Mouse (Mus musculus) Patski (cell line): ENCODE results near the gene 4933425L06Rik. TPM values are rescaled to one million over a fixed set of nuclear protein-coding genes. Genes with fewer than 3 reads are reported as not detected.

Source experiments
- ATAC-seq: fragments of 100-300 bp; one replicate; pipeline ENCODE4 v1.8.0; 2021
- CTCF ChIA-PET: fragments of 350-600 bp; sonication (Branson Sonifier 250); formaldehyde crosslinking; loops from one replicate; lab custom pipeline; 2022; ENCODE audit warnings: inconsistent platforms; lab: Charles Lee
- POLR2A ChIA-PET: fragments of 350-600 bp; sonication (Branson Sonifier 250); formaldehyde crosslinking; loops from one replicate; lab custom pipeline; 2022; ENCODE audit warnings: antibody characterized with exemption, inconsistent platforms; lab: Charles Lee
- DNase-seq: peaks from one replicate; pipeline ENCODE4 v3.0.0-alpha.2; 2011; ENCODE audit warnings: low read depth, low spot score
- H3K27me3 ChIP-seq: fragments of 371-371 bp; one replicate; pipeline ENCODE4 v1.5.1; 2021
- CTCF ChIP-seq: fragments of 100-300 bp; IDR thresholded peaks from one replicate; pipeline ENCODE4 v1.5.1; 2021
- in situ Hi-C: fragments of 300-500 bp; cut with MboI; formaldehyde crosslinking; loops from 3 replicates; pipeline ENCODE4 v1.11.1; 2018; ENCODE audit warnings: low pct_unique_long_range_greater_than_20kb, mixed read lengths
- polyA plus RNA-seq: library from polyadenylated mRNA; unstranded; gene quantifications from one replicate; pipeline ENCODE4 v1.2.3, GENCODE M21; 2021

4933425L06Rik gene
- polyA plus RNA-seq, 1 experiment from 2014 or later, result not detected

DNA sequence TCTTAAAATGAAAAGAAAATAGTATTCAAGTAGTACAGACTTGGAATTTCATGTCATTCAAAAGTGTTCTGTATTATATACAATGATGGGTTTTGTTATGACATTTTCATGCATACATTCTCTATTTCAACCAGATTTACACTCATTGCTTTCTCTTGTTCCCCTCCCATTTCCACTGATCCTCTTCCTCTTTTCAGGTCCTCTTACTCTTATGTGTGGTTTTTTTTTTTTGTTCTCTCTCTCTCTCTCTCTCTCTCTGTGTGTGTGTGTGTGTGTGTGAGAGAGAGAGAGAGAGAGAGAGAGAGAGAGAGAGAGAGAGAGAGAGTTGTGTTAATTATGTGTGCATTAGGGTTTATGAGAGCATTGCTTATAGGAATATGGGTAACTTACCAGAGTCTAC lies 15.8 kb upstream of the 4933425L06Rik start:
- in situ Hi-C loops, result no loop called here
- POLR2A ChIA-PET, result no interaction called here
- DNase-seq, result no peak
- CTCF ChIA-PET, result no interaction called here
- peaks cover 12% of the 10 kb centered on the region for H3K27me3 ChIP-seq
- ATAC-seq, result no peak
- no peak for TF ChIP-seq CTCF

DNA sequence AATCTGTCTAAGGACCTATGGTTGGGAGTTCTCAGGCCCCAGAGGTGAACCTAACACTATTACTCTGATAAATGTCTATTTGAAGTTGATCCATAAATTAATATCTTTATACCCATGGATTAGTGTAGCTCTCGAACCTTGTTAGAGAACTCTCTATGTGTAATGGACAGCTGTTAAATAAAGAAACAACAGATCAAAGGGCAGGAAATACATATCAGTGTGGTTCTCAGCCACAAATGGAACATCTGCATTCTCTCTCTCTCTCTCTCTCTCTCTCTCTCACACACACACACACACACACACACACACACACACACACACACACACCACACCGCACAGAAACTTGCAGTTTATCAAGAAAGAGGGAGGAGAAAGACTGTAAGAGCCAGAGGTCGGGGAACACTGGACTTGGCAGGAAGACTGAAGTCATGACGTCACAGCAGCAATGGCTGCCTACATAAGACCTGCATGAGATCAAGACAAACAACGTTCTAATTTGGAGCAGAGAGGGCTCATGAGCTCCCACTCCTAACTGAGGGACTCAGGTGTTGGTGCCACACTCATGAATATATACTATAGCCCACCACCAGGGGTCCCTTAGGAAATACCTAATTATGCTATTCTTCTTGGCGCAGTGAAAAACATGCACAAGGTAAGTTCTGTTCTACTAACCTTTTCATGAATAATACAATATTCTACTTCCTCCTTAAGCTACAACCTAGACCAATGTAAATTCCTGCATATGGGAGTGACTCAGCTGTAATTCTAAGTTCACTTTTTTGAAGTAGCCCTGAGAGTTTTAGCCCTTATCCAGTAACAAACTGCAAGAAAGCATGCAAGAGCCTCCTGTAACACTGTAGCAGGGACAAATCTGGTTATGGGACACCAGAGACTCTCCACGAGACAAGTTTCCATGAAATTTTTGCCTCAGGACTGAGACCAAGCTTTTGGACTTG lies 14.8 kb upstream of the 4933425L06Rik start:
- ATAC-seq, result no peak
- in situ Hi-C loops, result no loop called here
- TF ChIP-seq CTCF, result no peak
- POLR2A ChIA-PET, result no interaction called here
- DNase-seq, result no peak
- CTCF ChIA-PET, result no interaction called here
- H3K27me3 ChIP-seq, result peaks cover 7% of the 10 kb centered on the region

DNA sequence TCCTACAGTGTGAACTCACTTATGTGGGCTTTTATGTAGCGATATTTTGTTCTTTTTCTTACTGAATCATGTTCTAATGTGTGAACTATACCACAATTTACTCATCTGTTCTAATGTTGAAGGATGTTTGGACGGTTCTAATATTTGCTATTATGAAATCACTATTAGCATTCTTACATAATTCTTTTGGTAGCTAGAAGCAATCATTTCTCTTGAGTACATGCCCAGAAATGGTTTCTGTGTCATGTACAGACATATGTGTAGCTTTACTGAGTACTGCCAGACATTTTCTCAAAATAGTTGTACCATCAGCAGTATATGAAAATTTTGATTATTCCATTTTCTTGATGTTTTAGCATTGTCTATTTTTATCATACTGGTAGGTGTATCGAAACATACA lies 7.4 kb downstream of the 4933425L06Rik start:
- ATAC-seq (no peak), DNase-seq (no peak)
- ChIA-PET CTCF (no interaction called here), POLR2A (no interaction called here)
- no peak for TF ChIP-seq CTCF
- peaks cover 13% of the 10 kb centered on the region for H3K27me3 ChIP-seq
- in situ Hi-C loops, result no loop called here

DNA sequence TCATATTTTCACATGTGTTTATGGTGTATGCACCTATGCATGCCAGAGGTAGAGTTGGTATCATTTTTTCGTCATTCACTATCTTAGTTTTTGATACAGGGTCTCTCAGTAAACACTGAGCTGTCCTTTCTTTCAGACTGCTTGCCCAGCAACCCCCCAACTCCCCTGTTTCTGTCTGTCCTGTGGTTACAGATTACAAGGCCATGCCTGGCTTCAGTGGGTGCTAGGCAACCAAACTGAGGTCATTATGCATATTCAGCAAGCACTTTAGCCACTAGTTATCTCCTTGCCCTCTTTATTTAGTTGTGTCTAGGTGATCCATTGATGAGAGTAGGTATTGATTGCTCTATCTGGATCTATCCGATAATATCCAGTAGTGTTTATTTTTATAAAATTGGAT lies 14.4 kb downstream of the 4933425L06Rik start:
- POLR2A ChIA-PET, result no interaction called here
- in situ Hi-C loops, result no loop called here
- H3K27me3 ChIP-seq, result peaks cover 3% of the 10 kb centered on the region
- CTCF ChIA-PET, result no interaction called here
- TF ChIP-seq CTCF, result no peak
- no peak for DNase-seq
- no peak for ATAC-seq

DNA sequence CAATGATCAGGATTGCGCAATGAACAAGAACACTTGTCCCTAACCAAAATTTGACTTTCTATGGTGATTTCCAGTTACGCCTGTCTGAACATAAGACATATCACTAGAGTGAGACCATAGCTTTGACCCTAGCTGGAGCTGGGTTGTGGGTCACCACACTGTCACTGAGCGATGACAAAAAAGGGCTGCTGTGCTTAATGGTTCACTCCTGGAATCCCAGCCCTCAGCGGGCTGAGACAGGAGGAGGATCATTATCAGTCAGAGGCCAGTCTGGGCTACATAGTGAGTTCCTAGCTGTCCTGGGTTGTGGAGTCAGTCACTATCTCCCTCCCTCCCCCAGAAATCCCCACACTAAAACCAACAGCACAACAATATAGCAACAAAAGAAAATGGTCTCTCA lies 18.8 kb downstream of the 4933425L06Rik start:
- no peak for DNase-seq
- peaks cover 8% of the 10 kb centered on the region for H3K27me3 ChIP-seq
- CTCF ChIA-PET, result no interaction called here
- ATAC-seq, result no peak
- no peak for TF ChIP-seq CTCF
- POLR2A ChIA-PET, result no interaction called here
- in situ Hi-C loops, result no loop called here

DNA sequence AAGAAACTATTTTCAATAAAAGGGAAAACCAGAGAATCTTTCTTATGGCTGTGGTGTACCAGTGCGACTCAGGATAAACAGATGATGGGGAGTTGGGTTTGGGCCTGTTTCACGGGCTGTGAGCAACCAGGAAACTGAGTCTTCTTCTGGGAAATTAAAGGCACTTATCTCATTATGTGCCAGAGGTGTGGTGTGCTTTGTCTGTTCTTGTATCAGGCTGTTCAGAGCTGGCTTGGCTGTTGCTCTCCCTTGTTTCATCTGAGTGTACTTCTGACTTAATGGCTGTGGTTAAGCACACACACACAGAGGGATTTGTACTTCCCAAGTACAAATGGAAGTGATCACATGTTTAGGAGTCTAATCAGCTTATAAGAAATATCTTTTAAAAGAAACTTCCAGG lies 22.5 kb downstream of the 4933425L06Rik start:
- in situ Hi-C loops, result no loop called here
- TF ChIP-seq CTCF, result no peak
- ATAC-seq, result no peak
- peaks cover 4% of the 10 kb centered on the region for H3K27me3 ChIP-seq
- ChIA-PET POLR2A (no interaction called here), CTCF (no interaction called here)
- DNase-seq, result no peak

DNA sequence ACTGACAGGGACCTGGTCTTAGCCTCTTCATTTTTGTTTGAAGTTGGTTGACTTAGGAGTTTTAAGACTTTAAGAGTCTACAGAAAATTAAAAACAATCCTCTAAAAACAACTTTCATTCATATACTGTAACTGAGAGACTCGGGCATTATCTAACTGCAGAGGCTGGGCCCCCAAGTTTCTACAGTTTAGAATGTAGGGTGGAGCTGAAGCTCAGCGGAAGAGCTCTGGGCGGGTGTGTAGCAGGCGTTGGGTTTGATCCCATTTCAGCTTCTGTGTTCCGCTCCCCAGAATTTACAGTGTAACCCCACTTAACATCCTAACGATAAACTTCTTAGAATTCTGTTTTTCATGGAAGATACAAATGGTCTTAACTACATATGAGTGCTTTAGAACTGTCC lies 29.7 kb downstream of the 4933425L06Rik start:
- peaks cover 20% of the 10 kb centered on the region for H3K27me3 ChIP-seq
- ChIA-PET POLR2A (no interaction called here), CTCF (no interaction called here)
- in situ Hi-C loops, result no loop called here
- DNase-seq (no peak), ATAC-seq (no peak)
- TF ChIP-seq CTCF, result no peak

DNA sequence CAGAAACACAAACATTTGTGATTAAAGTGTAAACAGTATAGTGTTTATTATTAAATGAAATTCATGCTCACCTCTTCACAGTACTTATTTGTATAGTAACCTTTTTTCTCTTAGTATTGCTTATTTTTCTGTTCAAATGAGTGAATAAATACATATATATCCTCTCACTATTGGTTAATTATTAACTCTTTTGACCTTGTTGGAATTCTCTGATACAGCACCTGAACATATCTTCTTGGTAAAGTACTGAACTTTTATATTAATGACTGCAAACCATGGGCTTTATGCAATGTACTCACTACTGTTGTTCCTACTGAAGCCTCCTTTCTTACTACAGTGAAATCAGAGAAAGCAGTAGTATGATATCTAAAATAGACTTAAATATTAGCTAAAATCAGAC lies 39.7 kb downstream of the 4933425L06Rik start:
- in situ Hi-C loops, result no loop called here
- DNase-seq (no peak), ATAC-seq (no peak)
- TF ChIP-seq CTCF, result no peak
- no peaks in the 10 kb centered on the region for H3K27me3 ChIP-seq
- POLR2A ChIA-PET, result no interaction called here
- CTCF ChIA-PET, result no interaction called here

DNA sequence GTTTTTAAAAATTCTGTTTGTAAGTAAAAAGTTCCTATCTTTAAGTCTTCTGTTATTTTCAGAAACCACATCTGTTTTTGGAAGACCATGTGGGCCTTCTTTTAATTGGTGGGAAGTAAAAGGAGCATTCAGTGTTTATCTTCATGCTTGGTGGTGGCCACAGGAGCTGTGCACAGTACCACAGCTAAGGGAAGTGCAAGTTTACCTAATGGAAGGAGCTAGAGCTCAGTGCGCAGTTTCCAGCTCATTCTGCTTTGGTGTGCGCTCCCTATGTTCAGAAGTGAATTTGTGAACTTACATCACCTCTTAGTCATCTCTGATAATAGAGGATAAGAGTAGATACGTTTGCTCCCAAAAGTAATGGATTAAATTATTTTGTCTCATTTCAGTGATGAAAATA lies 40.2 kb downstream of the 4933425L06Rik start:
- no peak for DNase-seq
- ChIA-PET CTCF (no interaction called here), POLR2A (no interaction called here)
- no peak for ATAC-seq
- no peak for TF ChIP-seq CTCF
- H3K27me3 ChIP-seq, result no peaks in the 10 kb centered on the region
- in situ Hi-C loops, result no loop called here

DNA sequence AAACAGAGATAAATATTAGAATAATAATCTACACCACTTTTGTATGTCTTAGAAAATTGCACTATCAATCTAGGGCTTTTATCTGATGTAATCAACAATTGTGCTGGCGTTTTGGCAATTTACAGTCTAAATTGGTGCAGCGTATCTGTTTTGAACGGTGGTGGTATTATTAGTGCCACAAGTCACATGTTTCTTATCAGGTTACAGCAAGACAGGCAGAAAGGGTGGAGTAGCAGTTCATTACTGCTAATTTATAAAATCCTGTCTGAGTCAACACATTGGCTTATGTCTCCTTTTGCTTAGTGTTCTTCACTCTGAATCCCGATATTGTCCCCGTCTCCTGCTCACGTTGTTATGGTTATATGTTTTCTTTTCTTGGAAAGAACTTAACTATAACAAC lies 48.2 kb downstream of the 4933425L06Rik start:
- in situ Hi-C loops, result no loop called here
- POLR2A ChIA-PET, result no interaction called here
- DNase-seq (no peak), ATAC-seq (no peak)
- CTCF ChIA-PET, result no interaction called here
- no peaks in the 10 kb centered on the region for H3K27me3 ChIP-seq
- TF ChIP-seq CTCF, result no peak

DNA sequence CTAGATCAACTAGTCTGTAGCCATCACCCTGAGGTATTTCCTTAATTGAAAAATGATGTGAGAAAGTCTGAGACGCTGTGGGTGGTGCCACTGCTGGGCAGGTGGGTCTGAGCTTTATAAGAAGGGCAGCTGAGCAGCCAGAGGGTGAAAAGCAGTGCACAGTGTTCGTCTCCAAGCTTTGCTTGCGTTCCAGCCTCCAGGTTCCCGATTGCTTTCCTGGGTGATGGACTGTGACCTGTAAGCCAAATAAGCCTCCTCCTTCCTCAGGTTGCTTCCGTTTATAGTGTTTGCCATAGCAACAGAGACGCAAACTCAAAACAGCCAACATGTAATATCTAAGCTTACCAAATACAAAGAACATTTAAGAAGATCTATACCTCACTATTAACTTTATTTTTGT lies 50.4 kb downstream of the 4933425L06Rik start:
- no peak for DNase-seq
- no peak for ATAC-seq
- H3K27me3 ChIP-seq, result no peaks in the 10 kb centered on the region
- in situ Hi-C loops, result no loop called here
- CTCF ChIA-PET, result interaction anchor here (1.5 kb wide), 1 partner anchor 11 kb away, joined by 3 read pairs; no protein-coding TSS in a partner anchor
- no peak for TF ChIP-seq CTCF
- POLR2A ChIA-PET, result no interaction called here
